Mouse (Mus musculus) limb, embryonic 13.5 days (tissue): Measurements from ENCODE around the gene Flt3. TPM values are rescaled to one million over a fixed set of nuclear protein-coding genes. Genes with fewer than 3 reads are reported as not detected.

ENCODE experiments used
- ATAC-seq: fragments of 200-750 bp; cut with Nextera tagmentation; 2 replicates; pipeline ENCODE4 v1.8.0; 2017; ENCODE audit warnings: low read depth, moderate number of reproducible peaks, moderate TSS enrichment; ENCODE audit not compliant: low FRiP score
- H3K27ac ChIP-seq: fragments of 300-500 bp; sonication (generic); 2 replicates; pipeline ENCODE4 v1.5.1; 2015; ENCODE audit warnings: inconsistent platforms, mild to moderate bottlenecking, moderate library complexity
- H3K27me3 ChIP-seq: fragments of 300-500 bp; sonication (generic); 2 replicates; pipeline ENCODE4 v1.6.1; 2015; ENCODE audit warnings: mild to moderate bottlenecking, inconsistent platforms
- H3K36me3 ChIP-seq: fragments of 300-500 bp; sonication (generic); 2 replicates; pipeline ENCODE4 v1.6.1; 2015; ENCODE audit warnings: inconsistent platforms, mild to moderate bottlenecking, moderate library complexity
- H3K4me1 ChIP-seq: fragments of 300-500 bp; sonication (generic); 2 replicates; pipeline ENCODE4 v1.6.1; 2015; ENCODE audit warnings: inconsistent platforms
- H3K4me2 ChIP-seq: fragments of 300-500 bp; sonication (generic); replicated peaks from 2 replicates; pipeline ENCODE4 v1.6.1; 2015; ENCODE audit warnings: inconsistent platforms, mild to moderate bottlenecking, moderate library complexity
- H3K4me3 ChIP-seq: fragments of 300-500 bp; sonication (generic); 2 replicates; pipeline ENCODE4 v1.5.1; 2015; ENCODE audit warnings: moderate library complexity, mild to moderate bottlenecking, inconsistent platforms
- H3K9ac ChIP-seq: fragments of 300-500 bp; sonication (generic); 2 replicates; pipeline ENCODE4 v1.6.1; 2015; ENCODE audit warnings: mild to moderate bottlenecking, inconsistent platforms
- H3K9me3 ChIP-seq: fragments of 300-500 bp; sonication (generic); 2 replicates; pipeline ENCODE4 v1.6.1; 2016; ENCODE audit warnings: inconsistent platforms
- WGBS: fragments of 180-500 bp; shearing (Covaris S2); methylation state at CpG from one replicate; pipeline ENCODE4 v1.1.7; 2015; 5-methylcytosine and 5-hydroxymethylcytosine counted together
- polyA plus RNA-seq: library from polyadenylated mRNA; unstranded; fragments of >200 nt; fragmentation: Nextera tagmentation; extraction: Ambion mirVana; gene quantifications from 2 replicates; pipeline ENCODE4 v1.2.1, GENCODE M21; 2015

Gene Flt3
- polyA plus RNA-seq, 1 experiment from 2014 or later, result 0.17 TPM

DNA sequence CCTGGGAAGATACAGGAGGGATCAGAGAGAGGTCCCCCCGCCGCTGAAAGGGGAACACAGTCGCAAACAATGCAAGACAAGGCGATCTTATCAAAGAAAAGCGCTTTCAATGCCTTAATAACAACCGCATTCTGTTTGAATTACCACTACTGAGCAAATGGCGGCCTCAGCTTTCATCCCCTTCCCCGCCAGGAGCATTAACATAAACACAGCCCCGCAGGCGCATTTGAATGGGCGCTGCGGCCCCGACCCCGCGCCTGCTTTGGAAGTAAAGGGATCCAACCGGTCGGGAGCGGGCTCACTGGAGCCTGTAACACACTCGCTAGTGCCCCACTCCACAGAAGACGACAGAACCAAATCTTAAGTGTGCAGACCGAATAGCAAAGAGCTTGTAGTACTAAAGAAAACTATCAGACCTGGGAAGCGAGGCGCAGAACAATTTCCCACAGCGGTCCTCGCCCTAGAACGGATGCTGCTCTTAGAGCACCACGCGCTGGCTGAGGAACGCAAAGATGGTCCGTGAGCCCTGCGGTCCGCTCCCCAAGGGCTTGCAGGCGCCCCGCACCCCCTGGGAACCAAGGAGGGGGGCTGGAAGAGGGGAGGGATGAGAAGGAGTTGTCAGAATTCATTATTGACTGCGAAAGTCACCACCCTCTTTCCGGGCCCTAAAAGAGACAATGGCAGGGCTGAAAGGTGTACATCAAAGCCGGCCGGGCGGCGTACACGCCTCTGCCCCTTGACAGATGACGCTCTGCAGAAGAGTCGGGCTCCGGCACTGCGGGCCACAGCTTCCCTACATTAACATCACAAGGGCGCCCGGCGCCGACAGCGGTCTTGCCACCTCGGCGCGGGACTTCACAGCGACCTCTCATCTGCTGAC is 95.8 kb downstream of the Flt3 start:
- H3K9ac ChIP-seq, result no peak overlapping the region
- peaks cover 36% of the 10 kb centered on the region for H3K4me1 ChIP-seq
- peak overlapping the region; percentile 16; the same call in 1 of the 2 replicates for H3K4me2 ChIP-seq
- H3K36me3 ChIP-seq, result no peaks in the 10 kb centered on the region
- peaks cover 100% of the 10 kb centered on the region for H3K27me3 ChIP-seq
- no peak for ATAC-seq
- H3K9me3 ChIP-seq, result no peaks in the 10 kb centered on the region
- H3K4me3 ChIP-seq, result peak overlapping the region; percentile 11
- H3K27ac ChIP-seq, result no peak overlapping the region
- under 1% methylated on average over 54 of the region's 54 CpGs for WGBS

GRCm38 (mm10) chr5:147302746-147303400 is 97.4 kb downstream of the Flt3 start:
- 7% methylated on average over 13 of the region's 13 CpGs for WGBS
- H3K4me2 ChIP-seq, result no peak overlapping the region
- no peaks in the 10 kb centered on the region for H3K9me3 ChIP-seq
- ATAC-seq, result no peak
- H3K9ac ChIP-seq, result no peak overlapping the region
- H3K4me1 ChIP-seq, result peaks cover 40% of the 10 kb centered on the region
- H3K27ac ChIP-seq, result no peak overlapping the region
- H3K4me3 ChIP-seq, result no peak overlapping the region
- H3K27me3 ChIP-seq, result peaks cover 100% of the 10 kb centered on the region
- H3K36me3 ChIP-seq, result no peaks in the 10 kb centered on the region

DNA sequence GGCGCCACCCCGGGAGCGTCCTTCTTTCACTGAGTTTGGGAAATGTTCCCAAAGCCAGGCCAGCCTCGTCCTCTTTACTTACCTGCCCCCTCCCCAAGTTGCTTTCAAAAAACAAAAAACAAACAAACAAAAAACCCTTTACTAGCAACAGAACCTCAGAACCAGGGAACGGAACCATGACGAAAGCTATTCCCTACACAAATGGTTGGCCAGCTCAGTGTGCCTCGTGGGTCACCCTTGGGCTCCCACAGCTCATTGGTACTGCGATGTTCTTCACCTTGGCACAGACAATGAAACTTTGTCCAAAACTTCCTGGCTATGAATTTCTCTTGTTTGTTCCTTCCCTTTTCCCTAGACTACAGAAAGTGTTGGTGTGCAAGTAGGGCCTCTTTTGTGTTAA is 98.1 kb downstream of the Flt3 start:
- Histone ChIP-seq H3K27ac (no peak overlapping the region), H3K27me3 (peaks cover 100% of the 10 kb centered on the region), H3K36me3 (no peaks in the 10 kb centered on the region), H3K4me3 (no peak overlapping the region), H3K4me2 (no peak overlapping the region), H3K4me1 (peaks cover 39% of the 10 kb centered on the region), H3K9ac (no peak overlapping the region), H3K9me3 (no peaks in the 10 kb centered on the region)
- no peak for ATAC-seq
- WGBS, result 20% methylated on average over 8 of the region's 8 CpGs

GRCm38 (mm10) chr5:147301781-147302070 is 98.6 kb downstream of the Flt3 start:
- H3K4me2 ChIP-seq, result no peak overlapping the region
- H3K4me1 ChIP-seq, result peaks cover 35% of the 10 kb centered on the region
- no peak overlapping the region for H3K27ac ChIP-seq
- ATAC-seq, result no peak
- no peaks in the 10 kb centered on the region for H3K9me3 ChIP-seq
- H3K9ac ChIP-seq, result no peak overlapping the region
- no peaks in the 10 kb centered on the region for H3K36me3 ChIP-seq
- peaks cover 100% of the 10 kb centered on the region for H3K27me3 ChIP-seq
- WGBS, result 1% methylated on average over 10 of the region's 10 CpGs
- H3K4me3 ChIP-seq, result no peak overlapping the region

DNA sequence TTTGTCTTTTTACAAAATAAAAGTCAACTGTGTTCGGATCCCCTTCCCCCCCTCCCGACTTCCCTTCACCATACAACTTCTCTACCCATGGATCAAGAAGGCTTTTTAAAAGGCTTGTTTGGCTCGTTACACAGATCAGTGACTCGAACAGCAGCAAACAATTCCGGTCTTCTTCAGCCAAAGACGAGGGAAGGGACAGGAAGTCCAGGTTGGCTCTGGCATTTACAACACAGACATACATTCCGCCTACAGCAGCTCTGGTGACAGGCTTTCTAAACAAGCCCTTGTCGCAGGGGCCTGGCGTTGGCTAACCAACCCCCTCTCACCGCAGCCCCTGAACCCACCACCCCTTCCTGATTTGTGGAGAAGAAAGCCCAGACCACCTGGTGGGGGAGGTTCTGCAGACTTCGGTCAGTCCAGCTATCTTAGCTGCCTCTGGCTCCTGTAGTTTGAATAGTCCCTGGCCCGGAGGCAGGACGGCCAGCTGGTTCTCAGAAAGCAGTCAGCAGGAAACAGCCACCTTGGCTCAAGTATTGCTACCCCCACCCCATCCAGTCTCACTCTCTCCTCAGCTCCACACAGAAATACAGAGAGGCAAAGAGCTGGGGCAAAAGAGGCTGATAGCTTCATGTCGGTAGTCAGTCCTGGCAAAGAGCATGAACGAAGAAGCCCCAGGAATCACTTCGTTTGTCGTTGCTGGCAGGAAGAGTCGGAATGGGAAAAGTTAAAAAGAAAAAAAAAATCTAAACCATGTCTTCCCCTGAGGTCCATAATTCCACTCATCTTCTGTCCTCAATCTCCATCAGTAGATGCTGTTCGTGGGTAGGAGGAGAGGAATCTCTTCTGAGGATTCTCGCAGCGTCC is 99.1 kb downstream of the Flt3 start:
- Histone ChIP-seq H3K9ac (no peak overlapping the region), H3K4me3 (no peak overlapping the region), H3K9me3 (no peaks in the 10 kb centered on the region), H3K4me2 (no peak overlapping the region), H3K27me3 (peaks cover 98% of the 10 kb centered on the region), H3K4me1 (peaks cover 29% of the 10 kb centered on the region), H3K27ac (no peak overlapping the region), H3K36me3 (no peaks in the 10 kb centered on the region)
- no peak for ATAC-seq
- WGBS, result 6% methylated on average over 21 of the region's 21 CpGs

GRCm38 (mm10) chr5:147300001-147300363 is 100.3 kb downstream of the Flt3 start:
- Histone ChIP-seq H3K4me3 (peak overlapping the region; percentile 31), H3K27me3 (peaks cover 96% of the 10 kb centered on the region), H3K36me3 (no peaks in the 10 kb centered on the region), H3K9ac (peak overlapping the region; percentile 25; the same call in 1 of the 2 replicates), H3K4me2 (peak overlapping the region; percentile 59), H3K4me1 (peaks cover 17% of the 10 kb centered on the region), H3K27ac (no peak overlapping the region), H3K9me3 (no peaks in the 10 kb centered on the region)
- ATAC-seq, result no peak
- 8% methylated on average over 4 of the region's 4 CpGs for WGBS

GRCm38 (mm10) chr5:147299255-147300000 is 100.9 kb downstream of the Flt3 start:
- 1% methylated on average over 41 of the region's 41 CpGs for WGBS
- peaks cover 96% of the 10 kb centered on the region for H3K27me3 ChIP-seq
- peak overlapping the region; percentile 25; the same call in 1 of the 2 replicates for H3K9ac ChIP-seq
- no peak overlapping the region for H3K27ac ChIP-seq
- peak; percentile 83 for ATAC-seq
- peak overlapping the region; percentile 31 for H3K4me3 ChIP-seq
- H3K4me1 ChIP-seq, result peaks cover 12% of the 10 kb centered on the region
- no peaks in the 10 kb centered on the region for H3K9me3 ChIP-seq
- H3K36me3 ChIP-seq, result no peaks in the 10 kb centered on the region
- peak overlapping the region; percentile 59 for H3K4me2 ChIP-seq

DNA sequence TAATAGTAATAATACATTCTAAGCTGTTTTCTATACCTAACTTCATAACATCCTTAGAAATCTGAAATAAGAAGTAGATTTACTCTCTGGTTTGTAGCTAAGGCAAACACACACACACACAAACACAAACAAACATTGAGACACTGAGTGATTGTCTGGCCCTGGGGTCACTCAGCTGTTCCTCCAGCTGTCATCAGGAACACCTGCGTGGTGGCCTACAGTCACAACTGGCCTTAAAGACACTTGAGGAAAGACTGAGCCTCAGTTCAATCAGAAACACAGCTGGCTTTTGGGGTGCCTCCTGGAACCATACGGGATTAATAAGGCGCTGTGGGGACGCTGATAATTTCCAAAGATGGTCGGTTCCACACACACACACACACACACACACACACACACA is 103.0 kb downstream of the Flt3 start:
- no peak for ATAC-seq

DNA sequence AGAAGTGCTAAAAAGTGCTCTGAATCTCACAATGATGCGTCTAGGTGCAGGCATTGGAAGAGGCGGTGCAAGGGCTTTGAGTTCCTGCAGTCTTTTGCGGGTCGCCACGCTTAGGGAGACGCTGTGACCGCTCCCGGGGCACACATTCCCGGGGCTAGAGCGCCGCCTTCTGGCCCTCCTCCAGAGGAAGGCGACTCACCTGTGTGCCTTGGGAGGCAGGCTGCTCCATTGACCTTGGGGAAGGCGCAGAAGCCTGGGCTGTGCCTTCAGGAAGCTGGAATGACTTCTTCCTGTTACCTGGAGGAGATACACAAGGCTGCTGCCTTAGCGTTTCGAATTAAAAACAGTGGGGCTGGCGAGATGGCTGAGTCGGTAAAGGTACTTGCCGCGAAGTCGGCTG is 106.2 kb downstream of the Flt3 start:
- Histone ChIP-seq H3K4me1 (peaks cover 9% of the 10 kb centered on the region; the same call in 1 of the 2 replicates), H3K36me3 (no peaks in the 10 kb centered on the region), H3K27ac (no peak overlapping the region), H3K9ac (no peak overlapping the region), H3K4me2 (no peak overlapping the region), H3K27me3 (peaks cover 72% of the 10 kb centered on the region), H3K9me3 (no peaks in the 10 kb centered on the region; the same call in 1 of the 2 replicates), H3K4me3 (no peak overlapping the region)
- no peak for ATAC-seq
- 28% methylated on average over 20 of the region's 20 CpGs for WGBS

More for the DNA sequence above, 103.0 kb downstream of the Flt3 start:
- peaks cover 19% of the 10 kb centered on the region for H3K4me1 ChIP-seq
- H3K27ac ChIP-seq, result no peak overlapping the region
- WGBS, result 52% methylated on average over 5 of the region's 5 CpGs
- no peaks in the 10 kb centered on the region for H3K36me3 ChIP-seq
- no peak overlapping the region for H3K4me2 ChIP-seq
- H3K4me3 ChIP-seq, result no peak overlapping the region
- no peak overlapping the region for H3K9ac ChIP-seq
- no peaks in the 10 kb centered on the region; the same call in 1 of the 2 replicates for H3K9me3 ChIP-seq
- H3K27me3 ChIP-seq, result peaks cover 96% of the 10 kb centered on the region

GRCm38 (mm10) chr5:147293127-147293910 is 107.0 kb downstream of the Flt3 start:
- Histone ChIP-seq H3K27ac (no peak overlapping the region), H3K36me3 (no peaks in the 10 kb centered on the region), H3K9me3 (no peaks in the 10 kb centered on the region; the same call in 1 of the 2 replicates), H3K27me3 (peaks cover 64% of the 10 kb centered on the region), H3K4me3 (no peak overlapping the region), H3K9ac (no peak overlapping the region), H3K4me1 (peaks cover 9% of the 10 kb centered on the region; the same call in 1 of the 2 replicates), H3K4me2 (no peak overlapping the region)
- WGBS, result 22% methylated on average over 18 of the region's 18 CpGs
- peak; percentile 87 for ATAC-seq
